Mouse (Mus musculus) limb, embryonic 11.5 days (tissue): ENCODE measurements at regions not wholly inside any gene's neighbourhood (a gene's known extent, or its start where the extent isn't known, plus 50 kb on each side); places are given as distances from the start of the nearest gene placed in this dataset.
A peak's percentile ranks its signal among the peaks of the same experiment; 100 is the strongest.

Source experiments
- ATAC-seq: fragments of 200-750 bp; cut with Nextera tagmentation; 2 replicates; pipeline ENCODE4 v1.8.0; 2017; ENCODE audit warnings: low read depth; ENCODE audit not compliant: insufficient number of reproducible peaks, low FRiP score, low TSS enrichment
- DNase-seq: peaks from one replicate; pipeline ENCODE4 v3.0.0-alpha.2; 2015; ENCODE audit warnings: low spot score
- H3K27ac ChIP-seq: fragments of 300-500 bp; sonication (generic); replicated peaks from 2 replicates; pipeline ENCODE4 v1.5.1; 2014; ENCODE audit warnings: low read depth, mild to moderate bottlenecking, low read length
- H3K27me3 ChIP-seq: fragments of 300-500 bp; sonication (generic); 2 replicates; pipeline ENCODE4 v1.6.1; 2014; ENCODE audit warnings: mild to moderate bottlenecking, low read length, mixed read lengths; ENCODE audit not compliant: control insufficient read depth, insufficient read depth
- H3K36me3 ChIP-seq: fragments of 300-500 bp; sonication (generic); 2 replicates; pipeline ENCODE4 v1.6.1; 2014; ENCODE audit warnings: mild to moderate bottlenecking, low read length, moderate library complexity, mixed read lengths; ENCODE audit not compliant: control insufficient read depth, insufficient read depth
- H3K4me1 ChIP-seq: fragments of 300-500 bp; sonication (generic); 2 replicates; pipeline ENCODE4 v1.6.1; 2014; ENCODE audit warnings: low read length, mixed read lengths; ENCODE audit not compliant: control insufficient read depth, insufficient read depth
- H3K4me2 ChIP-seq: fragments of 300-500 bp; sonication (generic); 2 replicates; pipeline ENCODE4 v1.6.1; 2014; ENCODE audit warnings: low read depth, mild to moderate bottlenecking, moderate library complexity; ENCODE audit not compliant: severe bottlenecking
- H3K4me3 ChIP-seq: fragments of 300-500 bp; sonication (generic); 2 replicates; pipeline ENCODE4 v1.5.1; 2014; ENCODE audit warnings: low read depth, low read length
- H3K9ac ChIP-seq: fragments of 300-500 bp; sonication (generic); 2 replicates; pipeline ENCODE4 v1.6.1; 2014; ENCODE audit warnings: mild to moderate bottlenecking, low read length
- H3K9me3 ChIP-seq: fragments of 300-500 bp; sonication (generic); 2 replicates; pipeline ENCODE4 v1.6.1; 2016; ENCODE audit warnings: low read length; ENCODE audit not compliant: control insufficient read depth
- WGBS: fragments of 180-500 bp; shearing (Covaris S2); extraction: QIAGEN DNeasy Blood & Tissue Kit; methylation state at CpG from one replicate; pipeline ENCODE4 v1.1.7; 2014; 5-methylcytosine and 5-hydroxymethylcytosine counted together

- 83% methylated on average over 3 of the region's 3 CpGs for WGBS
- H3K27ac ChIP-seq, result no peak overlapping the region
- no peak overlapping the region for H3K4me3 ChIP-seq
- H3K4me1 ChIP-seq, result peaks cover 10% of the 10 kb centered on the region; the same call in 1 of the 2 replicates
- H3K36me3 ChIP-seq, result no peaks in the 10 kb centered on the region
- no peak overlapping the region for H3K9ac ChIP-seq
- ATAC-seq (no peak), DNase-seq (no peak)
- H3K9me3 ChIP-seq, result no peaks in the 10 kb centered on the region
- H3K27me3 ChIP-seq, result peaks cover 13% of the 10 kb centered on the region; the same call in 1 of the 2 replicates
- H3K4me2 ChIP-seq, result no peak overlapping the region
These were observed 120.5 kb upstream of the Irx3 start for GRCm38 (mm10) chr8:91922211-91922874.

DNA sequence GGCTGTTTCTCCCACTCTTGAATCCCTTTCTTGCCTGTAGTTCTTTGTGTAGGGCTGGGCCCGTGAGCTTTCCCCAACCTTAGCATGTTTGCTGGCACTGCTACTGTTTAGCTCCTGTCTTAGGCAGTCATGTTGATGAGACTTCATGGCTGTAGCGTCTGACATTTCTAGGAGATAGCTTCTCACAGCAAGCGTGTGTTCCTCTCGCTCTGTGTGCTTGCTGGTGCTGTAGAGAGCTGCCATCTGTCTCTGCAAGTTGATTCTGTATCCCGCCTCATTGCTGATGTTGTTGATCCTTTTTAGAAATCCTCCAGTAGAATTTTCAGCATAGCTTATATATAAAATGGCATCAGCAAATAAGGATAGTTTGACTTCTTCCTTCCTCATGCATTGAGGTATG is 116.0 kb upstream of the Irx3 start:
- no peaks in the 10 kb centered on the region for H3K36me3 ChIP-seq
- peaks cover 16% of the 10 kb centered on the region; the same call in 1 of the 2 replicates for H3K27me3 ChIP-seq
- H3K4me3 ChIP-seq, result no peak overlapping the region
- H3K4me2 ChIP-seq, result no peak overlapping the region
- H3K4me1 ChIP-seq, result no peaks in the 10 kb centered on the region
- DNase-seq, result no peak
- no peak overlapping the region for H3K27ac ChIP-seq
- whole genome bisulfite sequencing, result 89% methylated on average over 5 of the region's 5 CpGs
- no peaks in the 10 kb centered on the region for H3K9me3 ChIP-seq
- no peak for ATAC-seq
- no peak overlapping the region for H3K9ac ChIP-seq

GRCm38 (mm10) chr8:91913971-91914370 is 112.1 kb upstream of the Irx3 start:
- Histone ChIP-seq H3K9me3 (no peaks in the 10 kb centered on the region), H3K4me3 (no peak overlapping the region), H3K27me3 (peaks cover 12% of the 10 kb centered on the region; the same call in 1 of the 2 replicates), H3K36me3 (no peaks in the 10 kb centered on the region), H3K27ac (no peak overlapping the region), H3K4me2 (no peak overlapping the region), H3K4me1 (0 out of 2 replicates have a peak, but pooled peaks cover 4% of the 10 kb centered on the region), H3K9ac (no peak overlapping the region)
- ATAC-seq (no peak), DNase-seq (no peak)
- 86% methylated on average over 5 of the region's 5 CpGs for WGBS

GRCm38 (mm10) chr8:91913121-91913520 is 111.3 kb upstream of the Irx3 start:
- H3K36me3 ChIP-seq, result no peaks in the 10 kb centered on the region
- no peak for DNase-seq
- ATAC-seq, result no peak
- H3K4me2 ChIP-seq, result no peak overlapping the region
- H3K4me3 ChIP-seq, result no peak overlapping the region
- no peaks in the 10 kb centered on the region for H3K9me3 ChIP-seq
- 0 out of 2 replicates have a peak, but pooled peaks cover 8% of the 10 kb centered on the region for H3K4me1 ChIP-seq
- no peak overlapping the region for H3K27ac ChIP-seq
- H3K9ac ChIP-seq, result no peak overlapping the region
- 66% methylated on average over 6 of the region's 6 CpGs for WGBS
- H3K27me3 ChIP-seq, result peaks cover 13% of the 10 kb centered on the region

DNA sequence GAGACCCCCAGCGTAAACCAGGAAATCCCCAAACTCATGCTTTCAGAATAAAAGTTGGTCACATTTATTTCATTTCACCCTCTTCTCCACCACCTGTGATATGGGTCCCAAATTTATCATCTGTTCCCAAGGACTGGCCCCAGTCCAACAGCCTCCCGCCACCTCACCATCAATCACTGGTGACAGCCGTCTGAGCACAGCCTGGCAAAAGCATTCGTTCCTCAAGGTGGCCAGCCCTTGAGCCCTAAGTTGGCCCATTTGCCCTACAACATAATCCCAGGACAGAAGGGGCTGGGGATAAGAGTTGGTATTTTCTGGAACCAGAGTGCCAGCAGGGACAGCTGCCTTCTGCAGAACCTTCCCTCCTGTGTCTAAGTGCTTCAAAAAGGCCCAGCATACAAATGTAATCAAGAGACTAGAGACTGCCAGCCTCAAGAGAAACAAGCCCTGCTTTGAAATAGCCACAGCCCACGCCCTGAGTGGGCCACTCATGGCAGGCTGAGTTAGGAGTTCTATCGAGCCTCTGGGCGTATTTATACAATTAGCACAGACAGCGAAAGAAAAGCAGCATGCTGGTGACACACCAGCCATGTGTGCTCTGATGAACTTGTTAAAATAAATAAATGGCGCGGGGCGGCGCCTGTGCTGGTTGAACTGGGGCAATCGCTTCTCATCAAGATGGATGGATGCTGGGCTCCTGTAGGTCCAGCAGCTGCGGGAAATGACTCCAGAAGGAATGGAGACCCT is 107.9 kb upstream of the Irx3 start:
- no peak overlapping the region for H3K4me2 ChIP-seq
- ATAC-seq (no peak), DNase-seq (peak; percentile 30)
- H3K36me3 ChIP-seq, result no peaks in the 10 kb centered on the region
- H3K4me1 ChIP-seq, result 0 out of 2 replicates have a peak, but pooled peaks cover 8% of the 10 kb centered on the region
- no peak overlapping the region for H3K4me3 ChIP-seq
- no peak overlapping the region for H3K27ac ChIP-seq
- H3K9me3 ChIP-seq, result no peaks in the 10 kb centered on the region
- peaks cover 8% of the 10 kb centered on the region for H3K27me3 ChIP-seq
- WGBS, result 36% methylated on average over 14 of the region's 14 CpGs
- no peak overlapping the region for H3K9ac ChIP-seq

GRCm38 (mm10) chr8:91908731-91909353 is 107.0 kb upstream of the Irx3 start:
- H3K27me3 ChIP-seq, result peaks cover 8% of the 10 kb centered on the region
- DNase-seq, result peak; percentile 38

GRCm38 (mm10) chr8:91907178-91907577 is 105.3 kb upstream of the Irx3 start:
- no peak for DNase-seq
- no peaks in the 10 kb centered on the region for H3K36me3 ChIP-seq
- H3K4me2 ChIP-seq, result no peak overlapping the region
- 85% methylated on average over 8 of the region's 8 CpGs for WGBS
- 0 out of 2 replicates have a peak, but pooled peaks cover 8% of the 10 kb centered on the region for H3K4me1 ChIP-seq
- no peak for ATAC-seq
- H3K4me3 ChIP-seq, result no peak overlapping the region
- no peaks in the 10 kb centered on the region for H3K9me3 ChIP-seq
- H3K27ac ChIP-seq, result no peak overlapping the region
- peaks cover 5% of the 10 kb centered on the region for H3K27me3 ChIP-seq
- H3K9ac ChIP-seq, result no peak overlapping the region

More at GRCm38 (mm10) chr8:91908731-91909353, 107.0 kb upstream of the Irx3 start:
- ATAC-seq, result no peak
- no peak overlapping the region for H3K9ac ChIP-seq
- H3K27ac ChIP-seq, result no peak overlapping the region
- 0 out of 2 replicates have a peak, but pooled peaks cover 8% of the 10 kb centered on the region for H3K4me1 ChIP-seq
- H3K36me3 ChIP-seq, result no peaks in the 10 kb centered on the region
- H3K9me3 ChIP-seq, result no peaks in the 10 kb centered on the region
- 62% methylated on average over 9 of the region's 9 CpGs for WGBS
- no peak overlapping the region for H3K4me3 ChIP-seq
- no peak overlapping the region for H3K4me2 ChIP-seq

DNA sequence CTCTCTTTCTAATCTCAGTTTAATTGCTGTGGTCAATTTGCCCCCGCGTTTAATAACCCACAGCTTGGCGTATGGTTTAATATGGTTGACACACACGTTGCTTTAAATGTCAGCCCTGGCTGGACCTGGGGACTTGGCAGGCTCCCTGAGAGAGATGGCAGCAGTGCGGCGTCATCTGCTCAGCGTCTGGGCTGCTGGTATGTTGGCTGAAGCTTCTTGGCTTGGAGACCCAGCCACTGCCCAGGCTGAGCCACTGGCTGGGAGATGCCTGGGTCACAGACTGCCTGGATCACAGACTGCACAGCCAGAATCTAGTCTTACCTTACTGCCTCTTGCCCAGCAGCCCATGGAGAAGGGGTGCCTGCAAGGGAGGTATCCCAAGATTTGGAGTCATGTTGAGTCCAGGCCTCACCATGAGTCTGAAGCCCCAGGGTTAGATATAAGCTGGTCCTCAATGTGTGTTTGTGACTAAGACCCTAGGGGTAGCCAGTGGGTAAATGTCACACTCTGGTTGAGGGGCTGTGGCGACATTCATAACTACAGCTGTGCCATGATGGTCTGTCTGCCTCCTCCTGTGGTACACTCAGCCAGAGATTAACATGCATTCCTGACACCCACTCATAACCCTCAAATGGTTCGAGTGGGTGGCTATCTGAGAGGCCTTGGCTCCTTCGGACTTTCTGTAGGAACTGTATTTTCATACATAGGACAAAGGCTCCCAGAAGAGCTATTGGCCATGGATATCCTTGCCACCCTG is 99.8 kb upstream of the Irx3 start:
- no peak overlapping the region for H3K4me3 ChIP-seq
- no peak for DNase-seq
- H3K4me2 ChIP-seq, result no peak overlapping the region
- H3K9ac ChIP-seq, result no peak overlapping the region
- H3K9me3 ChIP-seq, result no peaks in the 10 kb centered on the region
- 78% methylated on average over 10 of the region's 10 CpGs for WGBS
- H3K36me3 ChIP-seq, result no peaks in the 10 kb centered on the region
- no peak for ATAC-seq
- H3K27ac ChIP-seq, result no peak overlapping the region
- H3K4me1 ChIP-seq, result no peaks in the 10 kb centered on the region
- peaks cover 22% of the 10 kb centered on the region for H3K27me3 ChIP-seq
